Mouse (Mus musculus) monocyte, adult 59 days (primary cell): ENCODE data around the gene Ooep. TPM values are rescaled to one million over a fixed set of nuclear protein-coding genes. Genes with fewer than 3 reads are reported as not detected.

Experiments
- total RNA-seq, 2 experiments: library from RNA; stranded (reverse); gene quantifications; one replicate each; pipeline ENCODE4 v1.2.4; 2023

The Ooep gene
- not detected for total RNA-seq

GRCm38 (mm10) chr9:78378113-78378785 lies at the start of gene Ooep:
TSS of gene Ooep (minus strand) at chr9:78378725.

DNA sequence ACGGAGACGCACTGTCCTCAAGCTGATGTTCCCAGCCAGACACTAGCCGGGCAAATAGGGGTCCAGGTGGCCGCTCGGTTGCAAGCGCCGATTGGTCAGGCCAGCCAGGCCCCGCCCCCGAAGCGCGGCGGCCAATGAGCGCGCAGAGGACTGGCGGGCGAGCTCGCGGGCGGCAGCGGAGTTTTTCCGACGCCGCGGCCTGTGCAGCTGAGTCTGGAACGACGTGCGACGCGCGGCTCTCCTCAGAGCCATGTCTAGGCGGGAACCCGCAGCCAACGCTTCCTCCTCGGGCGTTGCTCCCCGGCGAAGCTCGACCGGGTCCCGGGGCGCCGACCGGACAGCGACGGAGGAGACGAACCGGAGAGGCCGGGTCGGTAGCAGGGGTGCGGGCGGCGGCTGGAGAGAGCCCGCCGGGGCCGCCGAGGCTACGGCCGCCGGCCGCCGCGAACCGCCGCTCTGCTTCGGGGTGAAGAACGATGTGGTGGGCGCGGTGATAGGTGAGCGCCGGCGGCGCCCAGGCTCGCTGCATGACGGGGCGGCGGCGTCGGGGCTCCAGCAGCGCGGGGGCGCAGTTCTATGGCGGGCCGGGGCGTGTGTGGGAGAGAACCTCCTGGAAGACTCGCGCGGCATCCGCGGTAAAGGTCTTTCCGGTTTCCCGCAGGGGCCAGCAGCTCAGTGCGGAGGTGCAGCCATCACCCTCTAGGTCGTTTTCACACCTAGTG lies 17.3 kb upstream of the Ooep start, which contains the start of gene Ddx43:
Gene Ddx43 (plus strand): TSS at position 148 of the 722 bp plus-strand sequence.

GRCm38 (mm10) chr9:78367959-78368358 lies 10.6 kb downstream of the Ooep start, which contains the start of gene Dppa5a:
TSS of gene Dppa5a (minus strand) at chr9:78368177.

GRCm38 (mm10) chr9:78355611-78356010 lies 22.9 kb downstream of the Ooep start, which contains the start of gene Gsta2:
TSS of gene Gsta2 (minus strand) at chr9:78355788.

DNA sequence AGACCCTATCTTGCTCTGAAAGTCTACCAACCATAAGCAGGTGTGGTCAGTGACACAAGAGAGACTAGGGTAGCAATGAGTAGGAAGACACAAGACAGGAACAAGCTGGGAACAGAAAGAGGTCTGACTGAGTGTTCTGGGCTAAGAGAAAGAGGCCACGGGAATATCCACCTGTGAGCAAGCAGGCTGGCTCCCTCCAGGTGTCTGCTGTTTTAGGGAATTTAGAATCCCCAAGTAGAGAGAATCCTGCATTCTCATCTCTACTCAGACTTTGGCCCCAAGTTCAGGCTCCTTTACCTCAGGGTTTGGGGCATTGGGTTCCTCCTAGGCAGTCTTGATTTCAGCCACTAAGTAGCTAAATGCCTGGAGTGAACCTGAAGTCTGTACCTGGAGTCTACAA lies 51.2 kb downstream of the Ooep start, which contains the start of gene Omt2b:
Gene Omt2b (plus strand): TSS at position 301 of the 400 bp plus-strand sequence.

Other genes starting within 250 kb of the Ooep start
- gene Gsta4, start 196.0 kb downstream of the Ooep start, total RNA-seq, result 1 to 10 TPM; 2.2 to 4.1 TPM
- not detected for gene Gsta1, start 148.1 kb downstream of the Ooep start, total RNA-seq
- gene Gm3776, start 121.6 kb downstream of the Ooep start, total RNA-seq, result not detected
- not detected for gene Gm10639, start 88.8 kb downstream of the Ooep start, total RNA-seq
- not detected for gene Omt2a, start 63.9 kb downstream of the Ooep start, total RNA-seq
- not detected for gene Omt2b, start 51.1 kb downstream of the Ooep start, total RNA-seq
- not detected for gene Gsta2, start 22.9 kb downstream of the Ooep start, total RNA-seq
- gene Dppa5a, start 10.5 kb downstream of the Ooep start, total RNA-seq, result not detected
- gene Ddx43, start 17.1 kb upstream of the Ooep start, total RNA-seq, result not detected
- gene Cgas, start 64.5 kb upstream of the Ooep start, total RNA-seq, result 1 to 10 TPM; 5.6 to 7.4 TPM
- gene Mto1, start 69.5 kb upstream of the Ooep start, total RNA-seq, result 10 to 100 TPM; 20.4 to 24.2 TPM
- gene Gm17324, start 70.1 kb upstream of the Ooep start, total RNA-seq, result not detected
- gene Eef1a1, start 110.4 kb upstream of the Ooep start, total RNA-seq, result 1,000 to 10,000 TPM; 7,015 to 7,618 TPM
- 10 to 100 TPM; 11.8 to 13.2 TPM for gene Slc17a5, start 209.3 kb upstream of the Ooep start, total RNA-seq
- under 1 TPM; 0.24 TPM for gene Cd109, start 236.8 kb upstream of the Ooep start, total RNA-seq